Mouse (Mus musculus) MEL (cell line): ENCODE measurements around the gene Pdpn.

Experiments used
- CTCF ChIP-seq, 3 experiments: IDR thresholded peaks in 2 of 3; conservative IDR thresholded peaks in 1 of 3; 2 replicates each; pipeline ENCODE4 v1.5.1; 2011 to 2012; ENCODE audit warnings: low read length in 3 of 3, low read depth in 2 of 3, mild to moderate bottlenecking in 2 of 3, improper control_type of control experiment in 1 of 3, inconsistent platforms in 1 of 3, mixed read lengths in 1 of 3, moderate library complexity in 1 of 3; ENCODE audit not compliant: control insufficient read depth in 1 of 3, insufficient read depth in 1 of 3, poor library complexity in 1 of 3, severe bottlenecking in 1 of 3
- GATA1 ChIP-seq: IDR thresholded peaks from 2 replicates; pipeline ENCODE4 v1.6.1; 2011; ENCODE audit warnings: low read depth, low read length, improper control_type of control experiment
- NRF1 ChIP-seq: IDR thresholded peaks from 2 replicates; pipeline ENCODE4 v1.6.1; 2014; ENCODE audit warnings: low read depth, mild to moderate bottlenecking, inconsistent platforms, low read length, improper control_type of control experiment, moderate library complexity; ENCODE audit not compliant: poor library complexity, insufficient read depth, severe bottlenecking
- POLR2A ChIP-seq, 2 experiments: IDR thresholded peaks; 2 replicates each; pipeline ENCODE4 v1.6.1; 2011 to 2012; ENCODE audit warnings: low read length in 2 of 2, mild to moderate bottlenecking in 2 of 2, control low read depth in 1 of 2, improper control_type of control experiment in 1 of 2, low read depth in 1 of 2, moderate library complexity in 1 of 2; ENCODE audit not compliant: control insufficient read depth in 1 of 2, insufficient read depth in 1 of 2, poor library complexity in 1 of 2
- POLR2AphosphoS5 ChIP-seq: IDR thresholded peaks from 2 replicates; pipeline ENCODE4 v1.6.1; 2012; ENCODE audit warnings: low read depth, borderline replicate concordance, mild to moderate bottlenecking, inconsistent platforms, low read length, moderate library complexity, mixed read lengths

- peak; percentile 40 to 55 (median 41) for TF ChIP-seq CTCF (IDR thresholded peaks at IDR 0.05 in 2 of 3, conservative IDR thresholded peaks at IDR 0.05 in 1 of 3; ENCODE audit: control insufficient read depth in 1 of 3, insufficient read depth in 1 of 3, low read depth in 2 of 3, low read length in 3 of 3, poor library complexity in 1 of 3, severe bottlenecking in 1 of 3)
- no peak for TF ChIP-seq POLR2AphosphoS5
- no peak for TF ChIP-seq POLR2A (IDR thresholded peaks at IDR 0.05; ENCODE audit: control insufficient read depth in 1 of 2, insufficient read depth in 1 of 2, low read depth in 1 of 2, low read length in 2 of 2, poor library complexity in 1 of 2)
- TF ChIP-seq NRF1 = no peak
- TF ChIP-seq GATA1 = no peak
These were observed 51.3 kb downstream of the Pdpn start for GRCm38 (mm10) chr4:143248050-143248449.
